Mouse (Mus musculus) midbrain, embryonic 11.5 days (tissue): Measurements from ENCODE around the gene Cript. TPM values are rescaled to one million over a fixed set of nuclear protein-coding genes. Genes with fewer than 3 reads are reported as not detected.
"Not testable (repeated sequence)": the region's sequence is repeated elsewhere in the genome, so short reads cannot be mapped to it uniquely, and the experiment has no call there.

Source experiments
- ATAC-seq: fragments of 200-750 bp; cut with Nextera tagmentation; 2 replicates; pipeline ENCODE4 v1.8.0; 2017; ENCODE audit warnings: moderate TSS enrichment, moderate library complexity; ENCODE audit not compliant: low FRiP score
- DNase-seq: peaks from one replicate; pipeline ENCODE4 v3.0.0; 2015; ENCODE audit warnings: low spot score; ENCODE audit errors: missing footprints
- H3K27ac ChIP-seq: fragments of 300-500 bp; sonication (generic); 2 replicates; pipeline ENCODE4 v1.5.1; 2014; ENCODE audit warnings: low read depth, low read length
- H3K27me3 ChIP-seq: fragments of 300-500 bp; sonication (generic); 2 replicates; pipeline ENCODE4 v1.6.1; 2014; ENCODE audit warnings: mild to moderate bottlenecking, low read length, moderate library complexity, mixed read lengths; ENCODE audit not compliant: control insufficient read depth, insufficient read depth
- H3K36me3 ChIP-seq: fragments of 300-500 bp; sonication (generic); 2 replicates; pipeline ENCODE4 v1.6.1; 2014; ENCODE audit warnings: mild to moderate bottlenecking, low read length, moderate library complexity, mixed read lengths; ENCODE audit not compliant: control insufficient read depth, insufficient read depth
- H3K4me1 ChIP-seq: fragments of 300-500 bp; sonication (generic); 2 replicates; pipeline ENCODE4 v1.6.1; 2014; ENCODE audit warnings: low read length; ENCODE audit not compliant: control insufficient read depth, insufficient read depth
- H3K4me2 ChIP-seq: fragments of 300-500 bp; sonication (generic); 2 replicates; pipeline ENCODE4 v1.6.1; 2014; ENCODE audit warnings: mild to moderate bottlenecking, moderate library complexity
- H3K4me3 ChIP-seq: fragments of 300-500 bp; sonication (generic); 2 replicates; pipeline ENCODE4 v1.5.1; 2014; ENCODE audit warnings: low read depth, low read length
- H3K9ac ChIP-seq: fragments of 300-500 bp; sonication (generic); 2 replicates; pipeline ENCODE4 v1.6.1; 2014; ENCODE audit warnings: low read length
- H3K9me3 ChIP-seq: fragments of 300-500 bp; sonication (generic); 2 replicates; pipeline ENCODE4 v1.6.1; 2016; ENCODE audit warnings: low read length; ENCODE audit not compliant: control insufficient read depth
- WGBS: fragments of 180-500 bp; shearing (Covaris S2); extraction: QIAGEN DNeasy Blood & Tissue Kit; methylation state at CpG from one replicate; pipeline ENCODE4 v1.1.7; 2014; 5-methylcytosine and 5-hydroxymethylcytosine counted together
- polyA plus RNA-seq: library from polyadenylated mRNA; unstranded; fragments of >200 nt; fragmentation: Nextera tagmentation; extraction: Ambion mirVana; gene quantifications from 2 replicates; pipeline ENCODE4 v1.2.1, GENCODE M21; 2014

Cript gene
- polyA plus RNA-seq, 1 experiment from 2014 or later: 211 TPM

- Histone ChIP-seq H3K4me1 (no peaks in the 10 kb centered on the region), H3K4me2 (no peak overlapping the region), H3K27me3 (no peaks in the 10 kb centered on the region), H3K36me3 (no peaks in the 10 kb centered on the region), H3K9ac (no peak overlapping the region), H3K27ac (no peak overlapping the region), H3K9me3 (no peaks in the 10 kb centered on the region), H3K4me3 (no peak overlapping the region)
- DNase-seq: no peak
- no peak for ATAC-seq
These were observed 48.1 kb downstream of the Cript start for GRCm38 (mm10) chr17:87073470-87073869.

- not testable (repeated sequence) for H3K9ac ChIP-seq, H3K4me2 ChIP-seq, DNase-seq, H3K4me1 ChIP-seq, H3K36me3 ChIP-seq, ATAC-seq, H3K27ac ChIP-seq, H3K27me3 ChIP-seq, H3K9me3 ChIP-seq, H3K4me3 ChIP-seq
- WGBS: 96% methylated on average over 17 of the region's 17 CpGs
These were observed 52.9 kb downstream of the Cript start for GRCm38 (mm10) chr17:87078217-87078616.

- Histone ChIP-seq H3K27ac (no peak overlapping the region), H3K4me3 (no peak overlapping the region), H3K4me2 (no peak overlapping the region), H3K36me3 (no peaks in the 10 kb centered on the region), H3K9me3 (no peaks in the 10 kb centered on the region), H3K4me1 (no peaks in the 10 kb centered on the region), H3K9ac (no peak overlapping the region), H3K27me3 (no peaks in the 10 kb centered on the region)
- ATAC-seq (no peak), DNase-seq (no peak)
- 92% methylated on average over 7 of the region's 7 CpGs for WGBS
These were observed 55.4 kb downstream of the Cript start for GRCm38 (mm10) chr17:87080724-87081123.

- 83% methylated on average over 4 of the region's 4 CpGs for WGBS
- H3K4me2 ChIP-seq: no peak overlapping the region
These were observed 57.2 kb downstream of the Cript start for GRCm38 (mm10) chr17:87082547-87082946.

GRCm38 (mm10) chr17:87083671-87084070 is 58.3 kb downstream of the Cript start:
- no peak for ATAC-seq
- 88% methylated on average over 5 of the region's 5 CpGs for WGBS

More at GRCm38 (mm10) chr17:87082547-87082946, 57.2 kb downstream of the Cript start:
- Histone ChIP-seq H3K9me3 (no peaks in the 10 kb centered on the region), H3K27me3 (no peaks in the 10 kb centered on the region), H3K27ac (no peak overlapping the region), H3K4me1 (no peaks in the 10 kb centered on the region), H3K9ac (no peak overlapping the region), H3K4me3 (no peak overlapping the region), H3K36me3 (no peaks in the 10 kb centered on the region)
- DNase-seq (no peak), ATAC-seq (no peak)

More at GRCm38 (mm10) chr17:87083671-87084070, 58.3 kb downstream of the Cript start:
- no peak for DNase-seq
- no peak overlapping the region for H3K4me3 ChIP-seq
- no peaks in the 10 kb centered on the region for H3K27me3 ChIP-seq
- H3K4me1 ChIP-seq: no peaks in the 10 kb centered on the region
- no peak overlapping the region for H3K4me2 ChIP-seq
- H3K36me3 ChIP-seq: no peaks in the 10 kb centered on the region
- H3K9me3 ChIP-seq: no peaks in the 10 kb centered on the region
- no peak overlapping the region for H3K9ac ChIP-seq
- no peak overlapping the region for H3K27ac ChIP-seq

Other genes with a start within 250 kb of the Cript start
- gene Tmem247, start 108.2 kb upstream of the Cript start, polyA plus RNA-seq: not detected in 2 replicates
- gene Atp6v1e2, start 77.7 kb upstream of the Cript start, polyA plus RNA-seq: 0.14 TPM in 1 of 2 replicates, not detected in the other
- 11.8 and 12.3 TPM in 2 replicates for gene Rhoq, start 62.5 kb upstream of the Cript start, polyA plus RNA-seq
- gene Pigf, start 144 bp upstream of the Cript start, polyA plus RNA-seq: 48.5 and 50.2 TPM in 2 replicates
- gene Socs5, start 82.1 kb downstream of the Cript start, polyA plus RNA-seq: 13.0 and 15.5 TPM in 2 replicates
- 72.9 and 75.0 TPM in 2 replicates for gene Mcfd2, start 240.4 kb downstream of the Cript start, polyA plus RNA-seq